Mouse (Mus musculus): Measurements from ENCODE around the gene Slc39a11. TPM values are rescaled to one million over a fixed set of nuclear protein-coding genes. Genes with fewer than 3 reads are reported as not detected.
A peak's percentile ranks its signal among the peaks of the same experiment; 100 is the strongest.

Slc39a11 gene
- polyA plus RNA-seq, 1 experiment from 2014 or later, result 38.5 TPM

DNA sequence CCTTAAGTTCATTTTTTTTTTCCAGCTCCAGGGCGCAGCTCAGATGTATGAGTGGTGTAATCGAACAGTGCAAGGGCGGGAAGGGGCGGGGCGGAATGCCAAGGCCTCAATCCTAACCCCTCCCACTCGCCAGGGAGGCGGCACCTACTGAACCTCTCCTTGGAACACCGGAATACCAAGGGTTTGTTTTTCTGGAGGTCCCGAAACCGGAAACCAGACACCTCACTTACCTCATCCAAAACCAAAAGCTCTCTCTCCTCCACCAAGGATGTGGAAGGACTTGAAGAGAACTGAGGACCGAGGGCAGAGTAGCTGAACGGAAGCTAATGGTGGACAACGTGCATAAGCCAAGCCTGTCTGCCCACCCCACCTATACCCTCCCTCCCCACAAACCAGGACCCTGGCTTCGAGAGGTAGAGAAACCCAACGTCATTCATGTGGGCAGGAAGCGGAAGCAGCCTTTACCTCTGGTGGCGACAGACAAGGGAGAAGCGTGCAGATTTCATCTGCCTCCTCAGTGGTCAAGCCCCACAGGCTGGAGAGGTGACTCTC, 441.3 kb downstream of the Slc39a11 start:
- Histone ChIP-seq H3K27me3 (ENCODE audit: control insufficient read depth, insufficient read depth, low read depth, low read length) (peaks cover 40% of the 10 kb centered on the region), H3K4me3 (ENCODE audit: low read depth, low read length) (no peak overlapping the region), H3K36me3 (ENCODE audit: control insufficient read depth, insufficient read depth, low read length) (no peaks in the 10 kb centered on the region), H3K9ac (ENCODE audit: low read depth, low read length) (no peak overlapping the region), H3K4me2 (ENCODE audit: low read length) (no peak overlapping the region), H3K9me3 (replicated peaks; ENCODE audit: control insufficient read depth, low read length, poor library complexity, severe bottlenecking) (no peaks in the 10 kb centered on the region), H3K4me1 (ENCODE audit: control insufficient read depth, insufficient read depth, low read length) (no peaks in the 10 kb centered on the region), H3K27ac (ENCODE audit: low read length) (no peak overlapping the region)
- no peak for ATAC-seq
- 77% methylated on average over 18 of the region's 18 CpGs for WGBS

DNA sequence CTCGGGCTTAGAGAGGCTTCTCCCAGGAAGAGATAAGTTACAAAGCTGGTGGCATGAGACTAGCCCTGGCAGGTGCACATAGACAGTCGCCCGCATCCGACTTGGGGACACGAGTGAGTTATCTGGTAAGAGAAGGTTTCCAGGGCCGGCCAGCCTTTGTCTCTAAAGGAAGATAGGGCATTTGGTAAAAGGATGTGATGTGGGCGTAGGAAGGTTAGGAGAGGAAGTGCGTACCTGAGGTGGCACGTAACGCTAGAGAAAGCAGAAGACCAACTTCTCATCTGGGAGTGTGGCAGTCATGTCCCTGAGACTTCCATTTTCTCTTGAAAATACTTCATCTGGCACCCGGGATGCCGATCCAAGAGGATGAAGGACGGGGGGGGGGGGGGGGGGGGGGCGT, 441.9 kb downstream of the Slc39a11 start:
- ATAC-seq, result no peak
- Histone ChIP-seq H3K4me2 (ENCODE audit: low read length) (no peak overlapping the region), H3K4me3 (ENCODE audit: low read depth, low read length) (no peak overlapping the region), H3K36me3 (ENCODE audit: control insufficient read depth, insufficient read depth, low read length) (no peaks in the 10 kb centered on the region), H3K27me3 (ENCODE audit: control insufficient read depth, insufficient read depth, low read depth, low read length) (peaks cover 43% of the 10 kb centered on the region), H3K4me1 (ENCODE audit: control insufficient read depth, insufficient read depth, low read length) (no peaks in the 10 kb centered on the region), H3K9ac (ENCODE audit: low read depth, low read length) (no peak overlapping the region), H3K27ac (ENCODE audit: low read length) (no peak overlapping the region), H3K9me3 (replicated peaks; ENCODE audit: control insufficient read depth, low read length, poor library complexity, severe bottlenecking) (no peaks in the 10 kb centered on the region)
- 91% methylated on average over 12 of the region's 14 CpGs for WGBS

DNA sequence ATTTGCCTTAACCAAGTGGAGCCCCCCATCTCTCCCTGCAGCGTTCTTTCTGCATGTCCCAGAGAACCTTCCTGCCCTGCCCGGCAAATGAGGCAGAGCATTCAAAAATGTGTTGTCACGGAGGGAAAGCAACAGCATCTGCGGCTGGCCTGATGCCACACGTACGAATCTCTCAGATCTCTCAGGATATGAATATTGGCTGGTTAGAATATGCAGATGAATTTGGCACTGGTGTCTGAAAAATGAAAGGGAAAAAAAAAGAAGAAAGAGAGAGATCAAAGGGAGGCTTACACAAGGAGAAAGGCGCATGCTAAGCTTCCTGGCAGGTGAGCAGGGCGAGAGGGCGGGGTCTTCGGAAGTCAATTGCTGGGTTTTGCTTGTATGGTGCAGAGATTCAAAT, 443.8 kb downstream of the Slc39a11 start:
- no peak overlapping the region for H3K4me2 ChIP-seq (ENCODE audit: low read length)
- no peak overlapping the region for H3K9ac ChIP-seq (ENCODE audit: low read depth, low read length)
- peaks cover 43% of the 10 kb centered on the region for H3K27me3 ChIP-seq (ENCODE audit: control insufficient read depth, insufficient read depth, low read depth, low read length)
- 67% methylated on average over 10 of the region's 10 CpGs for WGBS
- no peak overlapping the region for H3K4me3 ChIP-seq (ENCODE audit: low read depth, low read length)
- no peaks in the 10 kb centered on the region for H3K9me3 ChIP-seq (replicated peaks; ENCODE audit: control insufficient read depth, low read length, poor library complexity, severe bottlenecking)
- no peak overlapping the region for H3K27ac ChIP-seq (ENCODE audit: low read length)
- ATAC-seq, result no peak
- no peaks in the 10 kb centered on the region for H3K4me1 ChIP-seq (ENCODE audit: control insufficient read depth, insufficient read depth, low read length)
- H3K36me3 ChIP-seq (ENCODE audit: control insufficient read depth, insufficient read depth, low read length), result no peaks in the 10 kb centered on the region

DNA sequence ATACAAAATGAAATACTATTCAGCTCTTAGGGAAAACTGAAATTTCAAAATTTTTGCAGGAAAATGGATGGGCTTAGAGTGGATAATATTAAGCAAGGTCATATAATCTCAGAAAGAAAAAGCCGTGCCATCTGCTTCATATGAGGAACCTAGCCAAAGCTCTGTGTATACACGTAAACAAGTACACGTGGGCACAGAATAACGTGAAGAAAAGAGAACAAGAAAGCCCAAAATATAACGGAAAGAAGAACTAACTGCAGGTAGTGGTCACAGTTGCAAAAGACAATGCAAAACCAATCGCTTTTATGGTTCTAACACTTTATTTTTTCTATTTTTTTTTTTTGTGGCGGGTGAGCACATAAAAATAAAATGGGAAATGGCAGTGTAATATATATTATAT, 446.9 kb downstream of the Slc39a11 start:
- H3K4me2 ChIP-seq (ENCODE audit: low read length), result no peak overlapping the region
- H3K4me1 ChIP-seq (ENCODE audit: control insufficient read depth, insufficient read depth, low read length), result peaks cover 5% of the 10 kb centered on the region; the same call in 1 of the 2 replicates
- no peaks in the 10 kb centered on the region for H3K36me3 ChIP-seq (ENCODE audit: control insufficient read depth, insufficient read depth, low read length)
- 89% methylated on average over 7 of the region's 7 CpGs for WGBS
- H3K4me3 ChIP-seq (ENCODE audit: low read depth, low read length), result no peak overlapping the region
- ATAC-seq, result no peak
- no peaks in the 10 kb centered on the region for H3K9me3 ChIP-seq (replicated peaks; ENCODE audit: control insufficient read depth, low read length, poor library complexity, severe bottlenecking)
- no peak overlapping the region for H3K27ac ChIP-seq (ENCODE audit: low read length)
- no peak overlapping the region for H3K9ac ChIP-seq (ENCODE audit: low read depth, low read length)
- H3K27me3 ChIP-seq (ENCODE audit: control insufficient read depth, insufficient read depth, low read depth, low read length), result peaks cover 24% of the 10 kb centered on the region

DNA sequence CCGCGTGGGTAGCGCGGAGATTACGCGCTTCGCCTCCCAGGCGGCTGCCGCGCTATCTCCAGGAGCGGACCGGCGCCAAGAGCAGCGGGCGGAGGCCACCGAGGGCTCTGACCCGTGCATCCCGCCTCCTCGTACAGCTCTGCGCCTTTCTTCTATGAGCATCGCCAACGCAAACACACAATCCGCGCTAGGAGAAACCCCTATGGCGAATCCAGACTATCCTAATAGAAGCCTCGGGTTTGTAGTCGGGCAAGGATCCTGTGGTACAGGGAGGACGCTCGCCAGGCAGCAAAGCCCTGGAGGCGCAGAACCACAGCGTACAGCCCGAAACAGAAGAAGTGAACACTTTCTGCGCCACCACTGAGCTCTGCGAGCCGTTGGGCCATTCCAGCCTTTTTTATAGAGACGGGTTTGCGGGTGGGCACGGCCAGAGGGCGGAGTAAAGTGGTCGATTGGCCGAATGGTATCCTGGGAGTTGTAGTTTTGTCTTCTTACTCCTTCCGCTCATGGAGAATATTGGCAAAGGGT, 448.3 kb downstream of the Slc39a11 start:
- Histone ChIP-seq H3K27me3 (ENCODE audit: control insufficient read depth, insufficient read depth, low read depth, low read length) (peaks cover 17% of the 10 kb centered on the region), H3K4me3 (ENCODE audit: low read depth, low read length) (peak overlapping the region; percentile 79), H3K4me2 (ENCODE audit: low read length) (peak overlapping the region; percentile 85), H3K36me3 (ENCODE audit: control insufficient read depth, insufficient read depth, low read length) (no peaks in the 10 kb centered on the region), H3K27ac (ENCODE audit: low read length) (peak overlapping the region; percentile 85), H3K9ac (ENCODE audit: low read depth, low read length) (peak overlapping the region; percentile 89), H3K4me1 (ENCODE audit: control insufficient read depth, insufficient read depth, low read length) (peaks cover 5% of the 10 kb centered on the region; the same call in 1 of the 2 replicates), H3K9me3 (replicated peaks; ENCODE audit: control insufficient read depth, low read length, poor library complexity, severe bottlenecking) (no peaks in the 10 kb centered on the region)
- WGBS, result under 1% methylated on average over 42 of the region's 42 CpGs
- ATAC-seq, result peak; percentile 94

DNA sequence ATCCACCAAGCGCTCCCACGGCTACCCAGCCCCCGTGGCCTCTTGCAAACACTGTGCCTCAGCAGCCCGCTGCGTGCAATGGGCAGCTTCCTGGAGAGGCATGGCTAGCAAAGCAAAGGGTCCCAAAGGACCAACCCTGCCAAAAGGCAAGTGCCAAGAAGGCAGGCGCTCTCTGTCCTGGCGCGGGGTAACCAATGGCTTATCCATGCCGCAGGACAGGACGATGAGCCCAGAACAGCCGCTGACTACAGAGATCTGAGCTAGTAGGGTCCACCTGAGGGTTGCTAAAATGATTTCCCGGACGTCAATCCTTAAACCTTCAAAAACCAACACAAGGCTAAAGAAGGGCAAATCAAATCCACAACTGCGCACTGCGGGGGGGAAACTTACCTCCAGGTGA, 449.0 kb downstream of the Slc39a11 start:
- Histone ChIP-seq H3K4me2 (ENCODE audit: low read length) (peak overlapping the region; percentile 85), H3K9ac (ENCODE audit: low read depth, low read length) (peak overlapping the region; percentile 89), H3K4me1 (ENCODE audit: control insufficient read depth, insufficient read depth, low read length) (peaks cover 5% of the 10 kb centered on the region; the same call in 1 of the 2 replicates), H3K27ac (ENCODE audit: low read length) (no peak overlapping the region), H3K36me3 (ENCODE audit: control insufficient read depth, insufficient read depth, low read length) (no peaks in the 10 kb centered on the region), H3K27me3 (ENCODE audit: control insufficient read depth, insufficient read depth, low read depth, low read length) (peaks cover 15% of the 10 kb centered on the region), H3K4me3 (ENCODE audit: low read depth, low read length) (peak overlapping the region; percentile 79), H3K9me3 (replicated peaks; ENCODE audit: control insufficient read depth, low read length, poor library complexity, severe bottlenecking) (no peaks in the 10 kb centered on the region)
- WGBS, result 6% methylated on average over 15 of the region's 15 CpGs
- ATAC-seq, result peak; percentile 54

DNA sequence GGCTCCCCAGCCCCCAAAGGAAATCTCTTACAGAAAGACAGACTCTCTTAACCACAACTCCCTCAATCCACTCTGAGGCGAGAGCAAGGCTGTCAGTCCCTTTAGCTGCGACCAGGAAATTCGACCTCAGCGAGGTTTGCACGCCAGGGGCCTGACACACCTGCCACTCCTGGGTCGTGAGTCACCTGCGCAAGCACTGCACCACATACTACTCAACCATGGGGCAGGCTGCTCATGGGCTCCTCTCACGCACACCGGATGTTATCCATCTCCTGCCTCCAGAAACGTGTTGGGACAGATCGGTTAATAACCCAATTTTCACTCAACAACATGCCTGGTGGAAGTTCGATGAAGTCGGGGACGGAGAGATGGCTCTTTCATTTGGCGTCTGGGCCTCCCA, 451.3 kb downstream of the Slc39a11 start:
- Histone ChIP-seq H3K27ac (ENCODE audit: low read length) (no peak overlapping the region), H3K9ac (ENCODE audit: low read depth, low read length) (no peak overlapping the region), H3K4me1 (ENCODE audit: control insufficient read depth, insufficient read depth, low read length) (peaks cover 5% of the 10 kb centered on the region; the same call in 1 of the 2 replicates), H3K4me3 (ENCODE audit: low read depth, low read length) (no peak overlapping the region), H3K9me3 (replicated peaks; ENCODE audit: control insufficient read depth, low read length, poor library complexity, severe bottlenecking) (no peaks in the 10 kb centered on the region), H3K27me3 (ENCODE audit: control insufficient read depth, insufficient read depth, low read depth, low read length) (peaks cover 3% of the 10 kb centered on the region), H3K36me3 (ENCODE audit: control insufficient read depth, insufficient read depth, low read length) (no peaks in the 10 kb centered on the region), H3K4me2 (ENCODE audit: low read length) (peak overlapping the region; percentile 85)
- 86% methylated on average over 15 of the region's 15 CpGs for WGBS
- ATAC-seq, result no peak

DNA sequence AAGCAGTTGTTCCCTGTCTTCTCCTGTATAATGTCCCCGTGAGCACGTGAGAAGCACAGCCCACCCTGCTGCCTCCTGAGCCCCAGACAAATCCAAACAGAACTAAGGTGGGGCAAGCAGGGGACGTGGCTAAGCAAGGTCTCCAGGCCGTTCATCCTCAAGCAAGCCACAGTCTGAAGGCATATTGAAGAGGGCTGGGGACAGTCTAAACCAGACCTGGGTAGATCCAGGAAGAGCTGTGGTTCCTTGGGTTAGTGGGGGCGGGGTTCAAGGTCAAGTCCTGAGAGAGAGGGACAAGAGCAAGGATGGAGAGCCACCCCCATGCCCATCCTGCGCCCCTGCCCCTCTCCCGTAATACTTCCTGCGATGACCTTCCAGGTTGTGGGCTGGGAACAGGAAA, 452.3 kb downstream of the Slc39a11 start:
- ATAC-seq, result no peak

DNA sequence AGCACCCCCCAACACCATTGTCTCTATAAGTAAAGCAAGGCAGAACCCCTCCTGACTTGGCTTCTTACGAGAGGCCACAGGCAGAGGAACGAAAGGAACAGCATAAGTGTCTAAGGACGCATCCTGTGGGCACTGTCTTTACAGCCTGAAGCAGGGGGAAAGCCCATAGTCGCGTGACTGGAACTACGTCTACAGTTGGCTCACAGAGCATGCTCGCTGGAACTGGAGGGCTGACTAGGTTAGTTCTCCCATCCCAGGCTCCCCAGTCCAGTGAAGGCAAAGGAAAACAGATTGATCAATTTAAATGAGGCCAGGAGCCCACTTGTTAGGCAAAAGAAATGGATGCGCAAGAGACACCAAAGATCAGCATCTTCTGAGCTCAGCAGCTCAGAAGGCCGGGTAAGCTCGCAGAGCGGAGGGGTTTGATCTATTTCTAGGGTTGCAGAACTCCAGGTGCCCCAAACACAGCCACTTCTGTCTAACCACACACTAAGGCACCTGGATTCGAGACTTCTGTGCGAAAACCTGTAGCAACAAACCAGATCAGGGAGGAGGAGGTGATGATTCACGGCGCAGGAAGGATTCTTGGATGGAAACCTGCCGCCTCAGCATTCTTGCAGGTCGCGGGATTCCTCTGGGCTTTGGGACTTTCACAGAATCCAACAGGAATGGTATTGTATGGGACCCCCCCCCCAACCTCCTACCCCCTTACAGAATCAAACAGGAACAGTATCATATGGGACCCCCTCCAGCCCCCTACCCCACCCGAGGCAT, 453.5 kb downstream of the Slc39a11 start:
- WGBS, result 88% methylated on average over 19 of the region's 19 CpGs
- no peak overlapping the region for H3K9ac ChIP-seq (ENCODE audit: low read depth, low read length)
- no peak for ATAC-seq
- H3K27ac ChIP-seq (ENCODE audit: low read length), result no peak overlapping the region
- no peaks in the 10 kb centered on the region for H3K27me3 ChIP-seq (ENCODE audit: control insufficient read depth, insufficient read depth, low read depth, low read length)
- no peak overlapping the region for H3K4me2 ChIP-seq (ENCODE audit: low read length)
- no peaks in the 10 kb centered on the region for H3K36me3 ChIP-seq (ENCODE audit: control insufficient read depth, insufficient read depth, low read length)
- H3K4me3 ChIP-seq (ENCODE audit: low read depth, low read length), result no peak overlapping the region
- H3K4me1 ChIP-seq (ENCODE audit: control insufficient read depth, insufficient read depth, low read length), result peaks cover 5% of the 10 kb centered on the region; the same call in 1 of the 2 replicates
- no peaks in the 10 kb centered on the region for H3K9me3 ChIP-seq (replicated peaks; ENCODE audit: control insufficient read depth, low read length, poor library complexity, severe bottlenecking)

More for the DNA sequence above, 452.3 kb downstream of the Slc39a11 start:
- no peak overlapping the region for H3K4me2 ChIP-seq (ENCODE audit: low read length)
- H3K27ac ChIP-seq (ENCODE audit: low read length), result no peak overlapping the region
- H3K9ac ChIP-seq (ENCODE audit: low read depth, low read length), result no peak overlapping the region
- 88% methylated on average over 8 of the region's 8 CpGs for WGBS
- no peaks in the 10 kb centered on the region for H3K36me3 ChIP-seq (ENCODE audit: control insufficient read depth, insufficient read depth, low read length)
- H3K27me3 ChIP-seq (ENCODE audit: control insufficient read depth, insufficient read depth, low read depth, low read length), result no peaks in the 10 kb centered on the region
- no peak overlapping the region for H3K4me3 ChIP-seq (ENCODE audit: low read depth, low read length)
- peaks cover 5% of the 10 kb centered on the region; the same call in 1 of the 2 replicates for H3K4me1 ChIP-seq (ENCODE audit: control insufficient read depth, insufficient read depth, low read length)
- H3K9me3 ChIP-seq (replicated peaks; ENCODE audit: control insufficient read depth, low read length, poor library complexity, severe bottlenecking), result no peaks in the 10 kb centered on the region

Measured in midbrain, embryonic 16.5 days (tissue).